Mouse (Mus musculus) c-Kit-positive CD71-negative TER-119-negative erythroid progenitor cells, embryonic 14.5 days (primary cell): ENCODE data around the gene Catsperz.

Experiments
- DNase-seq: peaks from one replicate; pipeline ENCODE4 v3.0.0-alpha.2; 2013; ENCODE audit warnings: low read depth

Catsperz gene

DNA sequence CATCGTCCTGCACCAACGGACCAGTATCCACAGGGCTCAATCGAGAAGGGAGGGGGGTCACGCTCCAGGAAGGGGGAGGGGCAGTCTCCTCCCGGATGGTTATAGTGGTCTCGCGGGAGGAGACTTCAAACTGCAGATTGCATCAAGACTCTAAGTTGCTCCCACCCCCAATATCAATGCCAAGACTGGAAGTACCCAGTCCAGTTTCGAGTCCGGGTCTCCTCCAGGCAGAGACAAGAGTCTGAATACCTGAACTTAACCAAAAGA lies at the start of gene Catsperz:
Catsperz (minus strand) TSS at position 74 of the 267 bp plus-strand sequence.
- DNase-seq, result no peak

- DNase-seq, result peak; percentile 84
These were observed 49.3 kb upstream of the Catsperz start, which contains the start of gene Ppp1r14b for GRCm38 (mm10) chr19:6974211-6975205. Ppp1r14b (plus strand) TSS chr19:6974968.

- no peak for DNase-seq
These were observed 48.5 kb upstream of the Catsperz start for GRCm38 (mm10) chr19:6973581-6974190.

GRCm38 (mm10) chr19:6972247-6972917 lies 47.2 kb upstream of the Catsperz start:
- DNase-seq, result no peak

- no peak for DNase-seq
These were observed 46.5 kb upstream of the Catsperz start for GRCm38 (mm10) chr19:6971644-6972043.

GRCm38 (mm10) chr19:6970460-6971085 lies 45.4 kb upstream of the Catsperz start:
- no peak for DNase-seq

GRCm38 (mm10) chr19:6969665-6970381 lies 44.6 kb upstream of the Catsperz start:
- no peak for DNase-seq

- no peak for DNase-seq
These were observed 44.1 kb upstream of the Catsperz start for GRCm38 (mm10) chr19:6969291-6969664.

DNA sequence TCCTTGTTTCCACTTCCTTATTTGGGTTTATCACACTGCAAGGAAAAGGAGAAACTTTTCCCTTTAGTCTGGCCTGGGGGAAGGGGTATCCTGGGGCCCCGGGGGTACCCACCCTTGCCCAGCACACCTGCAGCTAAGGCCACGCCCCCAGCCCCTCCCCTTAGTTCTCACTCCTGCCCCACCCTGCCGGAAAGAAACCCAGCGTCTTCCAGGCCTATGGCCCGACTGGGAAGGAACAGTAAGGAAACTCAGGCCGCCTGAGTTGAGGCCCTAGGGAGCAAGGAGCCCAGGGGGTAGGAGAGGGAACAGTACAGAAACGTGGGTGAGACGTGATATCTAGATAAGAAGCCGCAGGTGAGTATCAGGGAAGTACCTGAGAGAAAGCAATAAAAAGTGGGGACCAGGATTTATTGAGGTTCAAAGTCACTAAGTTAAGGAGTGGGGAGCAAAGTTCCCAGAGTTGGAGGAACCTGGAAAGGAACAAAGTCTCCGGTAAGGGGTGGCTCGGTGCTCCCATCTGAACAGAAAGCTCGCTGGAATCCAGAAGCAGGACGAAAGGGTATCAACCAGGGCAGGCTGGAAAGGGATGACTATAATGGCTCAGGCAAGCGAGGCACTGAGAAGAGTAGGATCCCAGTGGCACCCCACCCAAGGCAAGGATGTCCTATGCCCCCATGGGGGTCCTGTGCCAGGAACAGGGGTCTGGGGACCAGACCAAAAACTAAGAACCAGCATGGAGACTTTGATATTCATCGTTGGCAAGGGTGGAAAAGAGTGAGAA lies 43.5 kb upstream of the Catsperz start:
- no peak for DNase-seq

- DNase-seq, result no peak
These were observed 31.3 kb upstream of the Catsperz start for GRCm38 (mm10) chr19:6956461-6956860.

DNA sequence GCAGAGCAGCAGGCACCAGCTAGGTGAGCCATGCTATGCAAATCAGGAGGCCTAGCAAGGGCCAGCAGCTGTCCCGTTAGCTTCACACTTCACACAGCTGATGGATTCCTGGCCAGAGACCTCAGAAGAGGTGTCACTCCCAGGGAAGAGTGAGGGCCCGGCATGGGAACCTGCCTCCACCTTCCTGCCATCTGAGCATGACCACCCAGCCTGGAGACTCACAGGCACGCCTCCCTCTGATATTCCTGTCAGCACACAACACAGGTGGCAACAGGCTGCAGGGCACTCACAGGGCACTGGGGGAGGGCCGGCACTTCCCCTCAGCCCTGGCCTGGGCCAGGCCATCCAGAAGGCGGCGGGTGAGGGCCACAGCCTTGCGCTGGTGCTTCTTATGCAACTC lies 30.2 kb upstream of the Catsperz start:
- DNase-seq, result no peak

DNA sequence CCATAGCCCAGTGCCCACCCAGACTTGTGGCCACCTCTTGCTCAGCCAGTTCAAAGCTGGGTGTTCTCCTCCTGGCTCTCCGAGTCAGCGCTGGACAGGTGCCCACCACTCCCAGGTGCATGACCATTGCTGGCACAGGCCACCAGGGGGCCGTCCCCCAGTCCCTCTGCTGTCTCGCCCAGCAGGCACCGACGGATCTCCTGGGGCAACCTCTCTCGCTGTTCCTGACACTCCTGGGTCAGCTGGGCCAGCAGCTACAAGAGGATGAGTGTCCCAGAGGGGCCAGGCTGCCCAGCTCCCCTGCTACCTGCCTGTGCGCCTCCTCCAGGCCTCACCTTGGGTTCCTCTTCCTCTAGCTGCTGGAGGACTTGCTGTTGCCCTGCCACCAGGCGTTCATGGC lies 28.9 kb upstream of the Catsperz start:
- no peak for DNase-seq

DNA sequence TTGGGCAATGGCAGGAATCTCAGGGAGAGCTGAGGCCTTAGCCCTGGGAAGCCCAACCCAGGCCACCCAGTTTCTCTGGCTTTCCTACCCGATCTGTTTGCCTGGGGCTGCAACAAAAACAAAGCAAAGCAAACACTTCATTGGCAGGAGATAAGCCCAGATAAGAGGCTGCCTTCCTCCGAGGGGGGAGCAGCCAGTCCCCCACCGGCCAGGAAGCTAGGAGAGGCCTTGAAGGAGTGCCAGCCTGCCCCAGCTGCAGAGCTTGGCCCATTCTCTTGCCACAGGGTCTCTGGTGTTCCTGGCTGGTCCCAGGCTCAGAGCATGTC lies 27.5 kb upstream of the Catsperz start:
- no peak for DNase-seq

- DNase-seq, result no peak
These were observed 27.0 kb upstream of the Catsperz start for GRCm38 (mm10) chr19:6951994-6952711.

GRCm38 (mm10) chr19:6951381-6951968 lies 26.3 kb upstream of the Catsperz start:
- DNase-seq, result peak; percentile 77

GRCm38 (mm10) chr19:6950613-6951153 lies 25.5 kb upstream of the Catsperz start:
- no peak for DNase-seq

DNA sequence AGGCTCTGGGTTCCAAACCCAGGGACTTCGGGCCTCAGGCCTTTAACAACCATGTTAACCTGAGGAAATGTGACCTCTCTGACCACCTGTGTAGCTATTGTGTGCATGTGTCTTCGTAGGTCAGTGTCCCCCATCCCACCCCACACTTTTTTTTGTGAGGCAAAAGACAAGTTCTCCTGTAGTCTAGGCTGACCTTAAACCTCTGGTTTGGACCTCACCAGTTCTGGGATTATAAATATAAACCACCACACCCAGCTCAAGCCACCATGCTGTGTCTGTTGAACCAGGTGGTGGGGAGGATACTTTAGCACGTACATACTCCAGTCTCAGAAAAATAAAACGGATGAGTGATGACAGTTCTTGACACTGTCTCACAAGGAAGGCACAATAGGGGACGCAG lies 24.8 kb upstream of the Catsperz start:
- DNase-seq, result no peak

DNA sequence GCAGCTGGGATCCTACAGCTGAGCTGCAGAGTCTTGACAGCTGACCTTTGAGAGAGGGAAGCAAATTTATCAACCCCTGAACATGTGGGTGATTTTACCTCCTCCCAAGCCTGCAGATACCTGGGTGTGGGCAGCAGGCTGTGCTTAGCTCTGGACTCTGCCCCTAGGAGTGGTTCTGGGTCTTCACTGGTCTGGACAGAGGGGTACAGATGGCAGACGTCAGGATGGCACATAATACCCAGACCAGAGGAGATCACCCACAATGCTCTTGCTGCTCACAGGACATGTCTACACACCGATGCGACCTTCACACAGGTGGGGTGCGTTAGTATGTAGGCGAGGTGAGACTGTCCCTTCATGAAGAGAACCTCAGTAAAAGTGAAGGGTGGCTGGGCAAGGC lies 24.4 kb upstream of the Catsperz start:
- no peak for DNase-seq

DNA sequence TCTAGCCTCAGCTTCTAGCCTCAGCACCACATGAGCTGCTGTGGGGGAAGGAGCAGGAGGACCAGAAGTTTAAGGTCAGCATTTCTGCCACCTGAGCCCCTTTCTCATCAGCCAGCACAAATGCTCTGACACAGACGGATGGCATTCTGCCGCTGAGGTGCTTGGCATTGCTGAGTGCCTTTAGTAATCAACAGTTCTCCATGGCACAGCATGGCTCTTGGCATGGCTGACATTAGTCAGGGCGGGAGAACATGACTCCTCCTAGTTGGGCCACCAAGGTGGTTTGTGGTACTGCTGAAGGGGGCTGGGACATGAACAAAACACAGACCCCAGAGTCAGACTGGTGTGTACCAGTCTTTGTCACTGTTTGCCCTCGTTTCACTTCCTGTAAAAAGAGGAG lies 23.0 kb upstream of the Catsperz start:
- DNase-seq, result no peak

GRCm38 (mm10) chr19:6947742-6948141 lies 22.6 kb upstream of the Catsperz start:
- no peak for DNase-seq
